Mouse (Mus musculus): ENCODE measurements around the gene Ddx56. TPM values are rescaled to one million over a fixed set of nuclear protein-coding genes. Genes with fewer than 3 reads are reported as not detected.
A peak's percentile ranks its signal among the peaks of the same experiment; 100 is the strongest.

Ddx56 gene
- polyA plus RNA-seq (2015; fragmentation: Nextera tagmentation; extraction: Ambion mirVana), result 68.9 and 70.1 TPM in 2 replicates

- peak within 1 kb of the TSS; percentile 97 for H3K4me2 ChIP-seq (ENCODE audit: low read length)
- H3K27ac ChIP-seq (ENCODE audit: low read length), result peak within 1 kb of the TSS; percentile 95
- peak within 1 kb of the TSS; percentile 83 for H3K9ac ChIP-seq (ENCODE audit: low read depth, low read length)
- H3K4me1 ChIP-seq (ENCODE audit: control insufficient read depth, insufficient read depth, low read length), result peaks cover 21% of the 10 kb centered on the region
- no peaks in the 10 kb centered on the region for H3K9me3 ChIP-seq (replicated peaks; ENCODE audit: control insufficient read depth, low read length, poor library complexity, severe bottlenecking)
- ATAC-seq, result peak; percentile 96
- H3K27me3 ChIP-seq (ENCODE audit: control insufficient read depth, insufficient read depth, low read depth, low read length), result no peaks in the 10 kb centered on the region
- peaks cover 30% of the 10 kb centered on the region for H3K36me3 ChIP-seq (ENCODE audit: control insufficient read depth, insufficient read depth, low read length)
- WGBS, result 1% methylated on average over 50 of the region's 50 CpGs
- H3K4me3 ChIP-seq (ENCODE audit: low read depth, low read length), result peak within 1 kb of the TSS; percentile 83
Measured at GRCm38 (mm10) chr11:6267320-6268254, at the start of gene Ddx56. Gene Ddx56, minus strand, starts transcription at chr11:6267772.

- no peaks in the 10 kb centered on the region for H3K9me3 ChIP-seq (replicated peaks; ENCODE audit: control insufficient read depth, low read length, poor library complexity, severe bottlenecking)
- no peak for ATAC-seq
- 86% methylated on average over 11 of the region's 11 CpGs for WGBS
- peaks cover 11% of the 10 kb centered on the region for H3K36me3 ChIP-seq (ENCODE audit: control insufficient read depth, insufficient read depth, low read length)
- no peak overlapping the region for H3K27ac ChIP-seq (ENCODE audit: low read length)
- no peak overlapping the region for H3K9ac ChIP-seq (ENCODE audit: low read depth, low read length)
- no peaks in the 10 kb centered on the region for H3K27me3 ChIP-seq (ENCODE audit: control insufficient read depth, insufficient read depth, low read depth, low read length)
- H3K4me2 ChIP-seq (ENCODE audit: low read length), result no peak overlapping the region
- no peak overlapping the region for H3K4me3 ChIP-seq (ENCODE audit: low read depth, low read length)
- H3K4me1 ChIP-seq (ENCODE audit: control insufficient read depth, insufficient read depth, low read length), result no peaks in the 10 kb centered on the region
Measured at GRCm38 (mm10) chr11:6316821-6317220, 49.2 kb upstream of the Ddx56 start.

GRCm38 (mm10) chr11:6313874-6314406 lies 46.4 kb upstream of the Ddx56 start:
- Histone ChIP-seq H3K4me1 (ENCODE audit: control insufficient read depth, insufficient read depth, low read length) (no peaks in the 10 kb centered on the region), H3K9ac (ENCODE audit: low read depth, low read length) (no peak overlapping the region), H3K36me3 (ENCODE audit: control insufficient read depth, insufficient read depth, low read length) (peaks cover 17% of the 10 kb centered on the region), H3K9me3 (replicated peaks; ENCODE audit: control insufficient read depth, low read length, poor library complexity, severe bottlenecking) (no peaks in the 10 kb centered on the region), H3K27ac (ENCODE audit: low read length) (no peak overlapping the region), H3K4me3 (ENCODE audit: low read depth, low read length) (no peak overlapping the region), H3K27me3 (ENCODE audit: control insufficient read depth, insufficient read depth, low read depth, low read length) (no peaks in the 10 kb centered on the region), H3K4me2 (ENCODE audit: low read length) (no peak overlapping the region)
- WGBS, result 89% methylated on average over 7 of the region's 7 CpGs
- no peak for ATAC-seq

- H3K36me3 ChIP-seq (ENCODE audit: control insufficient read depth, insufficient read depth, low read length), result peaks cover 13% of the 10 kb centered on the region
- H3K4me2 ChIP-seq (ENCODE audit: low read length), result no peak overlapping the region
- no peak overlapping the region for H3K4me3 ChIP-seq (ENCODE audit: low read depth, low read length)
- no peaks in the 10 kb centered on the region for H3K27me3 ChIP-seq (ENCODE audit: control insufficient read depth, insufficient read depth, low read depth, low read length)
- 97% methylated on average over 4 of the region's 4 CpGs for WGBS
- no peaks in the 10 kb centered on the region for H3K4me1 ChIP-seq (ENCODE audit: control insufficient read depth, insufficient read depth, low read length)
- no peak overlapping the region for H3K9ac ChIP-seq (ENCODE audit: low read depth, low read length)
- H3K27ac ChIP-seq (ENCODE audit: low read length), result no peak overlapping the region
- H3K9me3 ChIP-seq (replicated peaks; ENCODE audit: control insufficient read depth, low read length, poor library complexity, severe bottlenecking), result no peaks in the 10 kb centered on the region
- ATAC-seq, result no peak
Measured at GRCm38 (mm10) chr11:6308181-6308580, 40.6 kb upstream of the Ddx56 start.

GRCm38 (mm10) chr11:6305943-6306430 lies 38.4 kb upstream of the Ddx56 start:
- H3K36me3 ChIP-seq (ENCODE audit: control insufficient read depth, insufficient read depth, low read length), result peaks cover 14% of the 10 kb centered on the region
- H3K4me3 ChIP-seq (ENCODE audit: low read depth, low read length), result no peak overlapping the region
- H3K27ac ChIP-seq (ENCODE audit: low read length), result no peak overlapping the region
- no peaks in the 10 kb centered on the region for H3K27me3 ChIP-seq (ENCODE audit: control insufficient read depth, insufficient read depth, low read depth, low read length)
- H3K9ac ChIP-seq (ENCODE audit: low read depth, low read length), result no peak overlapping the region
- ATAC-seq, result no peak
- 92% methylated on average over 1 of the region's 1 CpGs for WGBS
- no peaks in the 10 kb centered on the region for H3K4me1 ChIP-seq (ENCODE audit: control insufficient read depth, insufficient read depth, low read length)
- H3K4me2 ChIP-seq (ENCODE audit: low read length), result no peak overlapping the region
- no peaks in the 10 kb centered on the region for H3K9me3 ChIP-seq (replicated peaks; ENCODE audit: control insufficient read depth, low read length, poor library complexity, severe bottlenecking)

- ATAC-seq, result no peak
- H3K4me1 ChIP-seq (ENCODE audit: control insufficient read depth, insufficient read depth, low read length), result no peaks in the 10 kb centered on the region
- peaks cover 18% of the 10 kb centered on the region for H3K36me3 ChIP-seq (ENCODE audit: control insufficient read depth, insufficient read depth, low read length)
- H3K9me3 ChIP-seq (replicated peaks; ENCODE audit: control insufficient read depth, low read length, poor library complexity, severe bottlenecking), result no peaks in the 10 kb centered on the region
- H3K27ac ChIP-seq (ENCODE audit: low read length), result no peak overlapping the region
- H3K9ac ChIP-seq (ENCODE audit: low read depth, low read length), result no peak overlapping the region
- WGBS, result 86% methylated on average over 2 of the region's 2 CpGs
- H3K4me3 ChIP-seq (ENCODE audit: low read depth, low read length), result no peak overlapping the region
- H3K27me3 ChIP-seq (ENCODE audit: control insufficient read depth, insufficient read depth, low read depth, low read length), result no peaks in the 10 kb centered on the region
- no peak overlapping the region for H3K4me2 ChIP-seq (ENCODE audit: low read length)
Measured at GRCm38 (mm10) chr11:6302793-6303192, 35.2 kb upstream of the Ddx56 start.

- H3K4me1 ChIP-seq (ENCODE audit: control insufficient read depth, insufficient read depth, low read length), result no peaks in the 10 kb centered on the region
- ATAC-seq, result no peak
- 87% methylated on average over 2 of the region's 2 CpGs for WGBS
Measured at GRCm38 (mm10) chr11:6299435-6299834, 31.9 kb upstream of the Ddx56 start.

GRCm38 (mm10) chr11:6296077-6296476 lies 28.5 kb upstream of the Ddx56 start:
- H3K9ac ChIP-seq (ENCODE audit: low read depth, low read length), result no peak overlapping the region
- no peak for ATAC-seq

More at GRCm38 (mm10) chr11:6299435-6299834, 31.9 kb upstream of the Ddx56 start:
- Histone ChIP-seq H3K36me3 (ENCODE audit: control insufficient read depth, insufficient read depth, low read length) (peaks cover 21% of the 10 kb centered on the region), H3K9ac (ENCODE audit: low read depth, low read length) (no peak overlapping the region), H3K9me3 (replicated peaks; ENCODE audit: control insufficient read depth, low read length, poor library complexity, severe bottlenecking) (no peaks in the 10 kb centered on the region), H3K4me3 (ENCODE audit: low read depth, low read length) (no peak overlapping the region), H3K27me3 (ENCODE audit: control insufficient read depth, insufficient read depth, low read depth, low read length) (no peaks in the 10 kb centered on the region), H3K27ac (ENCODE audit: low read length) (no peak overlapping the region), H3K4me2 (ENCODE audit: low read length) (no peak overlapping the region)

GRCm38 (mm10) chr11:6294632-6295031 lies 27.1 kb upstream of the Ddx56 start:
- Histone ChIP-seq H3K4me2 (ENCODE audit: low read length) (no peak overlapping the region), H3K36me3 (ENCODE audit: control insufficient read depth, insufficient read depth, low read length) (peaks cover 15% of the 10 kb centered on the region), H3K9ac (ENCODE audit: low read depth, low read length) (no peak overlapping the region), H3K9me3 (replicated peaks; ENCODE audit: control insufficient read depth, low read length, poor library complexity, severe bottlenecking) (no peaks in the 10 kb centered on the region), H3K4me1 (ENCODE audit: control insufficient read depth, insufficient read depth, low read length) (peaks cover 14% of the 10 kb centered on the region), H3K27me3 (ENCODE audit: control insufficient read depth, insufficient read depth, low read depth, low read length) (no peaks in the 10 kb centered on the region), H3K27ac (ENCODE audit: low read length) (no peak overlapping the region), H3K4me3 (ENCODE audit: low read depth, low read length) (no peak overlapping the region)
- WGBS, result 95% methylated on average over 4 of the region's 4 CpGs
- ATAC-seq, result no peak

More at GRCm38 (mm10) chr11:6296077-6296476, 28.5 kb upstream of the Ddx56 start:
- no peaks in the 10 kb centered on the region for H3K27me3 ChIP-seq (ENCODE audit: control insufficient read depth, insufficient read depth, low read depth, low read length)
- peaks cover 10% of the 10 kb centered on the region for H3K4me1 ChIP-seq (ENCODE audit: control insufficient read depth, insufficient read depth, low read length)
- no peak overlapping the region for H3K4me2 ChIP-seq (ENCODE audit: low read length)
- H3K4me3 ChIP-seq (ENCODE audit: low read depth, low read length), result no peak overlapping the region
- peaks cover 15% of the 10 kb centered on the region for H3K36me3 ChIP-seq (ENCODE audit: control insufficient read depth, insufficient read depth, low read length)
- H3K9me3 ChIP-seq (replicated peaks; ENCODE audit: control insufficient read depth, low read length, poor library complexity, severe bottlenecking), result no peaks in the 10 kb centered on the region
- no peak overlapping the region for H3K27ac ChIP-seq (ENCODE audit: low read length)
